Mouse (Mus musculus) thymus, postnatal 36 days (tissue): Measurements from ENCODE around the gene Fignl2.
"Not testable (repeated sequence)": the region's sequence is repeated elsewhere in the genome, so short reads cannot be mapped to it uniquely, and the experiment has no call there.

Experiments
- DNase-seq, 2 experiments: peaks; one replicate each; pipeline ENCODE4 v3.0.0; 2022; ENCODE audit warnings: mixed read lengths in 2 of 2

Fignl2 gene

GRCm38 (mm10) chr15:101077813-101078730, at the start of gene Fignl2:
Gene Fignl2, minus strand, starts transcription at chr15:101078567.
- no peak for DNase-seq

GRCm38 (mm10) chr15:101126876-101127544, 48.6 kb upstream of the Fignl2 start:
- DNase-seq, result no peak

GRCm38 (mm10) chr15:101125561-101125960, 47.2 kb upstream of the Fignl2 start:
- no peak for DNase-seq

- DNase-seq, result no peak
Measured at GRCm38 (mm10) chr15:101123202-101123601, 44.8 kb upstream of the Fignl2 start.

- no peak for DNase-seq
Measured at GRCm38 (mm10) chr15:101122290-101122589, 43.9 kb upstream of the Fignl2 start.

- DNase-seq, result no peak
Measured at GRCm38 (mm10) chr15:101121411-101122289, 43.3 kb upstream of the Fignl2 start.

- no peak for DNase-seq
Measured at GRCm38 (mm10) chr15:101118399-101119125, 40.2 kb upstream of the Fignl2 start.

GRCm38 (mm10) chr15:101115511-101116110, 37.2 kb upstream of the Fignl2 start, which contains the start of gene Ankrd33:
Gene Ankrd33, plus strand, starts transcription at chr15:101115755.
- DNase-seq, result no peak

- not testable (repeated sequence) for DNase-seq
Measured at GRCm38 (mm10) chr15:101113778-101114177, 35.4 kb upstream of the Fignl2 start.

- no peak for DNase-seq
Measured at GRCm38 (mm10) chr15:101113176-101113575, 34.8 kb upstream of the Fignl2 start.

- no peak for DNase-seq
Measured at GRCm38 (mm10) chr15:101107906-101108671, 29.7 kb upstream of the Fignl2 start.

GRCm38 (mm10) chr15:101106011-101106410, 27.6 kb upstream of the Fignl2 start:
- DNase-seq, result no peak

- DNase-seq, result peak; percentile 63 to 73
Measured at GRCm38 (mm10) chr15:101105496-101105994, 27.2 kb upstream of the Fignl2 start.

GRCm38 (mm10) chr15:101103605-101104304, 25.4 kb upstream of the Fignl2 start:
- no peak for DNase-seq

- no peak for DNase-seq
Measured at GRCm38 (mm10) chr15:101100996-101101395, 22.6 kb upstream of the Fignl2 start.

- no peak for DNase-seq
Measured at GRCm38 (mm10) chr15:101097985-101098651, 19.8 kb upstream of the Fignl2 start.

GRCm38 (mm10) chr15:101095392-101095791, 17.0 kb upstream of the Fignl2 start:
- DNase-seq, result no peak

GRCm38 (mm10) chr15:101094979-101095378, 16.6 kb upstream of the Fignl2 start:
- no peak for DNase-seq

- no peak for DNase-seq
Measured at GRCm38 (mm10) chr15:101093988-101094387, 15.6 kb upstream of the Fignl2 start.
